Mouse (Mus musculus) intestine, embryonic 16.5 days (tissue): ENCODE results near the gene Cab39l. TPM values are rescaled to one million over a fixed set of nuclear protein-coding genes. Genes with fewer than 3 reads are reported as not detected.
A peak's percentile ranks its signal among the peaks of the same experiment; 100 is the strongest.

Experiments used
- ATAC-seq: fragments of 200-750 bp; cut with Nextera tagmentation; 2 replicates; pipeline ENCODE4 v1.8.0; 2017; ENCODE audit warnings: moderate TSS enrichment, moderate library complexity
- H3K27ac ChIP-seq: fragments of 300-500 bp; sonication (generic); 2 replicates; pipeline ENCODE4 v1.5.1; 2014; ENCODE audit warnings: mild to moderate bottlenecking, low read length
- H3K27me3 ChIP-seq: fragments of 300-500 bp; sonication (generic); replicated peaks from 2 replicates; pipeline ENCODE4 v1.6.1; 2014; ENCODE audit warnings: low read length, control low read depth, mixed read lengths; ENCODE audit not compliant: control insufficient read depth, insufficient read depth
- H3K36me3 ChIP-seq: fragments of 300-500 bp; sonication (generic); 2 replicates; pipeline ENCODE4 v1.6.1; 2014; ENCODE audit warnings: low read length, control low read depth; ENCODE audit not compliant: control insufficient read depth, insufficient read depth
- H3K4me1 ChIP-seq: fragments of 300-500 bp; sonication (generic); 2 replicates; pipeline ENCODE4 v1.6.1; 2014; ENCODE audit warnings: low read length, control low read depth, mixed read lengths; ENCODE audit not compliant: control insufficient read depth, insufficient read depth
- H3K4me2 ChIP-seq: fragments of 300-500 bp; sonication (generic); 2 replicates; pipeline ENCODE4 v1.6.1; 2014; ENCODE audit warnings: low read depth, low read length, control low read depth
- H3K4me3 ChIP-seq: fragments of 300-500 bp; sonication (generic); 2 replicates; pipeline ENCODE4 v1.5.1; 2014; ENCODE audit warnings: mild to moderate bottlenecking, low read length
- H3K9ac ChIP-seq: fragments of 300-500 bp; sonication (generic); 2 replicates; pipeline ENCODE4 v1.6.1; 2014; ENCODE audit warnings: low read depth, low read length
- H3K9me3 ChIP-seq: fragments of 300-500 bp; sonication (generic); 2 replicates; pipeline ENCODE4 v1.6.1; 2016; ENCODE audit warnings: low read length, control low read depth; ENCODE audit not compliant: control insufficient read depth
- WGBS: fragments of 180-500 bp; shearing (Covaris S2); extraction: QIAGEN DNeasy Blood & Tissue Kit; methylation state at CpG from one replicate; pipeline ENCODE4 v1.1.7; 2014; 5-methylcytosine and 5-hydroxymethylcytosine counted together
- polyA plus RNA-seq: library from polyadenylated mRNA; unstranded; fragments of >200 nt; fragmentation: Nextera tagmentation; extraction: Ambion mirVana; gene quantifications from 2 replicates; pipeline ENCODE4 v1.2.1, GENCODE M21; 2015

The Cab39l gene
- polyA plus RNA-seq, 1 experiment from 2014 or later = 36.2 TPM

DNA sequence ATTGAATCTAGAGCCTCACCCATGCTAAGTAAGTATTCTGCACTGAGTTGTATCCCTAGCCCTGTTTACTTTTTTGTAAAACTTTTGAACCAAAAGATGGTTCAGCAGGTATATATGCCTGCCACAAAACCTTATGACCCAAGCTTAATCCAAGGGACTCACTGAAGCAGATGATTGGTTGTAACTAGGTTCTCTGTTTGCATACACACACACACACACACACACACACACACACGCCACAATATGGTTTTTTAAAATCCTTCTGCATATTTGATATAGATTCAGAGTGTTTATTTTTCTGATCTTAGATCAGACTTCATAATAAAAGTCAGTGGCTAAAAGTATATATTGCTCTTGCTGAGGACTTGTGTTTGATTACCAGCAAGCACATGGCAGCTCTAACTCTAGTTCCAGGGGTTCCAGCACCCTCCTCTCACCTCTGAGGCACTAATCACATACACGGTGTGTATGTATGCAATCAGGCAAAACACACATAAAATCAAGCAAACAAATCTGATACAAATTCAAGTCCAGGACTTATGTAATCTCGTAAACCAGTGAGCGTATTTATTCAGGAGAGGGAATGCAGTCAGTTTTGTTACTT is 97.2 kb downstream of the Cab39l start:
- Histone ChIP-seq H3K36me3 (no peaks in the 10 kb centered on the region), H3K27me3 (no peaks in the 10 kb centered on the region), H3K9me3 (no peaks in the 10 kb centered on the region), H3K9ac (no peak overlapping the region), H3K27ac (no peak overlapping the region), H3K4me1 (no peaks in the 10 kb centered on the region), H3K4me3 (no peak overlapping the region), H3K4me2 (no peak overlapping the region)
- 84% methylated on average over 4 of the region's 4 CpGs for WGBS
- ATAC-seq = no peak

DNA sequence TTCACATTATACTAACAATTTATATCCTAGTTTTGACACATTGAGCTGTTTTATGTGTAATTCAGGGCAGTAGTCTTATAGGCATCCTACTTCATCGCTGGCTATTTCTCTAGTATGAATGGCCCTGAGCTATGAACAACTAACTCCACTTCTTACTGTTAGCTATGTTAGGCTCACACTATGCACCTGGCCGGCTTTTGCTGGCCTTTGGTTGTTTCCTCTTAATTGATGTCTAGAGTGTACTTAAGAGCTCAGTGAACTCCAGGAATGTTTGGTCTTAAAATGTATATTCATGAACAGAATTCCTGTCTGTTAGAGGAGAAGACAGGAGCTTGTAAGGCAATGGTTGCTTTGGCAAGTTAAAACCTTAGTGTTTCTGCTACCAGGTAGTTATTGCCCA is 99.5 kb downstream of the Cab39l start:
- Histone ChIP-seq H3K9ac (no peak overlapping the region), H3K9me3 (no peaks in the 10 kb centered on the region), H3K27ac (no peak overlapping the region), H3K4me3 (no peak overlapping the region), H3K27me3 (no peaks in the 10 kb centered on the region), H3K36me3 (no peaks in the 10 kb centered on the region), H3K4me1 (no peaks in the 10 kb centered on the region), H3K4me2 (no peak overlapping the region)
- no peak for ATAC-seq
- WGBS = 80% methylated on average over 2 of the region's 2 CpGs

DNA sequence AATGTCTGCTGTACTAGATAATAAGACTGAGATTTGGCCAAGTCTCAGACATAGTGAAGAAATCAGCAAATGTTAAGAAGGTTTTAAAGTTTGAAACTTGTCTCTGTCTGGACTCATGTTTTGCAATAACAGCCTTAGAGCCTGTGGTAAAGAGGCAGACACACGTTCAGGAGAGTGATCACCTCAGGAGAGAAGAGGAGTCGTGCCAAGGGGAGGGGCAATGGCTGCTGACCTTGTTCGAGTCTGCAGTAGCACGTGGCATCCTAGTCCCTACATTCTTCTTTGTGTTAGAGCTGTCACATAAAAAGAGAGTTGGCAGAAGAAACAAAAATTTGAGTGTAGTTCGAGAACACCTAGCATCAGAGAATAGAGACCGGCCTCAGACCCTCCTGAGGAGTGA is 100.0 kb downstream of the Cab39l start:
- ATAC-seq = no peak
- H3K9me3 ChIP-seq = no peaks in the 10 kb centered on the region
- no peaks in the 10 kb centered on the region for H3K36me3 ChIP-seq
- H3K4me3 ChIP-seq = no peak overlapping the region
- no peaks in the 10 kb centered on the region for H3K4me1 ChIP-seq
- 77% methylated on average over 6 of the region's 6 CpGs for WGBS
- no peak overlapping the region for H3K9ac ChIP-seq
- no peak overlapping the region for H3K27ac ChIP-seq
- no peaks in the 10 kb centered on the region for H3K27me3 ChIP-seq
- no peak overlapping the region for H3K4me2 ChIP-seq

DNA sequence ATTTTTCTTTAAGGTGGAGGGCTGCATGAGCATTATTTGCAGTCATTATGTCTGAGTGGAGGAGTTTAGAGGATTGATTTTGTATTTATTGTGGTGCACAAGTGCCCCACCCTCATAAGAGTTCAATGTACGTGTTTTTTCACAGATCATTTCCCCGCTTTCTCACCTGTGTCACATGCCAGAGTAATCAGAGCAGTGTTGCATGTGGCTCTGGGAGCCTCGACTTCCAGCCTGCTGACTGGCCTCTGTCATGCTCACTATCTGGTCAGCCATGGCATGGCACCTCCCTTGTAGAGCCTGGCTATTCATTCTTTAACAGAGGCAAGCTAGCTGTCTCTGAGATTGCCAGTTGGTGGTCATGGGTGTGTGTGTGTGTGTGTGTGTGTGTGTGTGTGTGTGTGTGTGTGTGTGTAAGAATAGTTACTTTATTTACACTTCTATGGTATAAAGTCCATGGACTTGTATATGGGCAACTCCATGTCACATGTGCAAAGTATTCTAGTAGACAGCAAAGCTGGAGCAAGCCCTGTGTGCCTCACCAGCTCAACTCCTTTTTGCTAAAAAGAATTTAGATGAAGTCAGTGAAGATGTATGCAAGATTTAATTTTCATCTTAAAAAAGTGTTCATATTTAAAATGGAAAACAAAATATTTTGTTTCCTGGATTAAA is 102.5 kb downstream of the Cab39l start:
- 58% methylated on average over 3 of the region's 3 CpGs for WGBS
- Histone ChIP-seq H3K27me3 (no peaks in the 10 kb centered on the region), H3K36me3 (no peaks in the 10 kb centered on the region), H3K9ac (no peak overlapping the region), H3K4me1 (no peaks in the 10 kb centered on the region), H3K9me3 (no peaks in the 10 kb centered on the region), H3K27ac (no peak overlapping the region), H3K4me2 (no peak overlapping the region), H3K4me3 (no peak overlapping the region)
- peak; percentile 77 for ATAC-seq

DNA sequence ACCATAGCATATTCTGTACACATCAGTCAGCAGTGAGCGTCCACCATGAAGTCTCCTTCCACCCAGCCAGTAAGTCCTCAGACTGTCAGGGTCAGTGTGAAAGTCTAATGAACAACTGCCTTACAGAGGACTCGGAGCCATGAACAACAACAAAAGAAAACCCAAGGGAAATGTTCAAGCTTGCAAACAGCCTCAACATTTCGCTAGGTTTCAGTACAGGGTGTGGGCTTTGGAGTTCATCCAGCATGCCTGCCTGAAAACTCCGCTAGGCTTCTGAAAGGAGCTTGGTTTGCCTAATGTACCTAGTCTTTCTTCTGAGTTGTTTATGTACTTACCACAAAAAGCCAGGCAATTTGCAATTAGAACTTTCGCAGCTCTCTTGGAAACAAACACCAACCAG is 103.2 kb downstream of the Cab39l start:
- WGBS = 73% methylated on average over 5 of the region's 5 CpGs
- H3K36me3 ChIP-seq = no peaks in the 10 kb centered on the region
- ATAC-seq = no peak

DNA sequence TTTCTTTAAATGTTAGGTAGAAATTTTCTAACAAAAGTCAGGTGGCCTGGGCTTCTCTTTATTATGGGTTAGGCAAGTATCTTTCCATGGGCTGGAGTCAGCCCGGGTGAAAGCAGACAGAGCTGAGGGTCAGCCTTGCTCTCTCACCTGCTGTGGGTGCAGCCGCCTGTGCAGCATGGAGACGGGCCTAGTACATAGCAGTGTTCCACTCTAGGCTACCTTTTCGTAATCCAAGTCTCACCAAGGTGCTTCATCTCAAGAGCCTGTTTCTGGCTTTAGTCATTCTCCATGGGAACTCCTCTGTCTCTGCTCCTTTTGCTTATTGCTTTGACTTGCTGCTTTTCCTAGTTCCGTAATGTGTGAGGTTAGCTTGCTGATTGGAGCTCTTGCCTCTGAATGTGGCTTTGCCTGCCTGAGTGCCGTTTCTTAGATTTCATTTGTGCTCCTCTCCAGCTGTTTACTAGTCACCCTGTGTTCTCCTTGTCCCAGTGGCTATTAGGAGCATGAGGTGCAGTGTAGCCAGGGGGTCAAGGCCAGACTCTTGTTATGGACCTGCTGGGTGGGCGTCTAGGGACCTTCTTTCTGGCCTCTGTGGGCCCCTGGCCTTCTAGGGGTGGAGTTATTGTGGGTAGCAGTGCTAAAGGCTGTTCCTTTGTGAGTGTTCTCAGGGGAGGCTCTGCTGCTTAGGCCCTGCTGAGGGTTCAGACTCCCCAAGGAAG is 105.5 kb downstream of the Cab39l start:
- Histone ChIP-seq H3K4me1 (no peaks in the 10 kb centered on the region), H3K36me3 (no peaks in the 10 kb centered on the region), H3K9ac (no peak overlapping the region), H3K27ac (no peak overlapping the region), H3K27me3 (no peaks in the 10 kb centered on the region), H3K9me3 (no peaks in the 10 kb centered on the region), H3K4me3 (no peak overlapping the region), H3K4me2 (no peak overlapping the region)
- no peak for ATAC-seq
- 77% methylated on average over 7 of the region's 7 CpGs for WGBS

More for the DNA sequence above, 103.2 kb downstream of the Cab39l start:
- H3K9me3 ChIP-seq = no peaks in the 10 kb centered on the region
- H3K4me2 ChIP-seq = no peak overlapping the region
- no peak overlapping the region for H3K27ac ChIP-seq
- H3K4me1 ChIP-seq = no peaks in the 10 kb centered on the region
- no peak overlapping the region for H3K4me3 ChIP-seq
- no peaks in the 10 kb centered on the region for H3K27me3 ChIP-seq
- H3K9ac ChIP-seq = no peak overlapping the region

DNA sequence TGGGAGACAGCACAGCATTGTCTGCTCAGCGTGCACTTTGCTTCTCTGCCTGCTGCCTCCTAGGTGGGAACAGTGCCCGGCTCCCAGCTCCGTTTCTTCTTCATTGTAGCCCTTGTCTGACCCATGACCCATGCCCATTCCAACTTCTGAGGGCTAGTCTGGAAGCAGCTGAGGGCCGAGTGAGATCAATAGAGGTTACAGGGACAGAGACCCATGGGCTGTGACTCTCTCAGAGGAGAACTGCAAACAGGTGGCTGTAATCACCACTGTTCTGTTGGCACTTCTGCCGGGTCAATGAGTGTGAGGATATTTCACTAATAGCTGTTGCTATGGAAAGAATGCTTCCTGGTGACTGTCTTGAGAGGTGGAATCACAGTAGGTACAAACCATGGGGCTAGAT is 106.8 kb downstream of the Cab39l start:
- H3K27ac ChIP-seq = no peak overlapping the region
- H3K4me2 ChIP-seq = no peak overlapping the region
- H3K9me3 ChIP-seq = no peaks in the 10 kb centered on the region
- WGBS = 57% methylated on average over 5 of the region's 5 CpGs
- no peak overlapping the region for H3K4me3 ChIP-seq
- no peak for ATAC-seq
- H3K27me3 ChIP-seq = no peaks in the 10 kb centered on the region
- H3K36me3 ChIP-seq = no peaks in the 10 kb centered on the region
- no peak overlapping the region for H3K9ac ChIP-seq
- no peaks in the 10 kb centered on the region for H3K4me1 ChIP-seq

DNA sequence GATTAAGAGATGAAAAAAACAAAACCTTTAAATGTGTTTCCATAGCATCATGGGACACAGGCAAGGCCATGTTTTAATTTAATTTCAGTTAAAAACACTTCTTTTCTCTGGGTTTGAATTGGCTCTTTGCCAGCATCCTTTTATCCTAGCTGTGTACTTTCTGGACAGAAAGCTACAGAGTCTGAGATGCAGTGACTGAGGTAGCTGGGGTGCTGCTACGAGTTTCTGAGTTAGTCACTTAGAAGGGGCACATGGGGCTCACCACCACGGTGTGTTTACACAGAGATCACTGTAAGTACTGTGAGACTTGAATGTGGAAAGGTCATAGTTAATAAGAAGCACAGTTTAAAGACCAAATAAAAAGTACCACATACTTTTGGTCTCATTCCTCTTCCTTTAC is 107.8 kb downstream of the Cab39l start:
- Histone ChIP-seq H3K4me2 (no peak overlapping the region), H3K4me3 (no peak overlapping the region), H3K27me3 (no peaks in the 10 kb centered on the region), H3K36me3 (no peaks in the 10 kb centered on the region), H3K27ac (no peak overlapping the region), H3K9me3 (no peaks in the 10 kb centered on the region), H3K9ac (no peak overlapping the region), H3K4me1 (no peaks in the 10 kb centered on the region)
- ATAC-seq = no peak
- WGBS = 46% methylated on average over 2 of the region's 2 CpGs

DNA sequence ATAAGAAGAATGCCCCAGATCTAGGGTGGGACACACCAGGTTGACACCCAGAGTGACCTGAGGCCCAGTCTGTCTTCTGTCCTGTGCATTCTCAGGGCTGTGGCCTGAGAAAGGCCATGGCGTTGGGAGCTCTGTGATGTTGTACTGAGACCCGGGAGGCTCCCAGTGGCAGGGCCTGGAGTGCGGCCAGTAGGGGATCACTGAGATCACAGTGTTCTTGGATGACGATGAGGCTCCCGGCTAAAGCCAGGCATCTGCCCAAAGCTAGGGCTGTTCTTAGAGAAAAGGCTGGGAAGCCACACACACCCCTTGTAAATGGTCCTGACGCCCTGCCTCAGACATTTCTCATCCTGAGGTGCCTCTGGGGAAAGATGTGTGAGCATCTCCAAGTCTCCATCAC is 108.3 kb downstream of the Cab39l start:
- 72% methylated on average over 6 of the region's 6 CpGs for WGBS
- no peaks in the 10 kb centered on the region for H3K9me3 ChIP-seq
- H3K4me3 ChIP-seq = no peak overlapping the region
- no peak overlapping the region for H3K9ac ChIP-seq
- no peak for ATAC-seq
- no peak overlapping the region for H3K4me2 ChIP-seq
- no peak overlapping the region for H3K27ac ChIP-seq
- no peaks in the 10 kb centered on the region for H3K36me3 ChIP-seq
- no peaks in the 10 kb centered on the region for H3K4me1 ChIP-seq
- H3K27me3 ChIP-seq = no peaks in the 10 kb centered on the region
